Mouse (Mus musculus): ENCODE measurements around the gene Kdm5a. TPM values are rescaled to one million over a fixed set of nuclear protein-coding genes. Genes with fewer than 3 reads are reported as not detected.
A peak's percentile ranks its signal among the peaks of the same experiment; 100 is the strongest.

Kdm5a gene
- polyA plus RNA-seq, 1 experiment from 2014 or later, result 51.6 TPM

DNA sequence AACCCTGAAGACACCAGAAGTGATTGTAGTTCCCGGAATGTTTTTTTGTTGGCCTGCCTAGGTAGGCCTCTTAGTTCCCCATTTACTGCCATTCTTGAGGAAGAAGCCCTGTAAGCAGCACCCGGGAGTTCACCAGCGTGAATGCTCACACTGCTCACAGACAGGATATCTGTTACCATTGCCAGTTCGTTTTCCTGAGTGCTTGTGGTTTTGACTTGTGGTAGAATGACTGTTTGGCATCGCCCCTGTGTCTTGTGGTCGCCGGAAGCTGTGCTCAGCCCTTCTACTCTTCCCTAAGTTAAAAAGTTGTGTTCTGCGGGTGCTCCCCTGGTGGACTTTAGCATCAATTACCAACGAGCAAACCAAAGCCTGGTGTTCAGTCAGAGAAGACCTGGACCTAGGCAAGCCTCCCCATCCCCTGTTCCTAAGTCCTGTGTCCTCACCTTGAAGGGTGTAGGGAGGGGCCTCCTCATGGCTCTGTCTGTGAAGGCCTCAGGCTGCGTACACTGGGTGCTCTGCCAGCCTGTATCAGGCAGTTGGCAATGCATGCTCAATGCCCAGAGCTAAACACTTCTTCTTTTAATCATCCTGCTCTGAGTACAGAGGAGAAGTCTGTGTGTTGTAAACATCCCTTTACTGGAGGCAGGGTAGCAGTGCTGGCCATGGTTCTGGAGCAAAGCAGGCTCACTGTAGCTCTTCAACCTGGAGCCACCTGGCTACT lies 102.8 kb downstream of the Kdm5a start:
- DNase-seq (ENCODE audit: extremely low spot score, low spot score), result no peak
- Histone ChIP-seq H3K4me1 (peaks cover 25% of the 10 kb centered on the region), H3K9me3 (no peaks in the 10 kb centered on the region), H3K36me3 (replicated peaks) (no peaks in the 10 kb centered on the region), H3K27me3 (ENCODE audit: poor library complexity, severe bottlenecking) (peaks cover 46% of the 10 kb centered on the region), H3K27ac (no peak overlapping the region), H3K4me3 (no peak overlapping the region)
- 79% methylated on average over 10 of the region's 10 CpGs for WGBS

DNA sequence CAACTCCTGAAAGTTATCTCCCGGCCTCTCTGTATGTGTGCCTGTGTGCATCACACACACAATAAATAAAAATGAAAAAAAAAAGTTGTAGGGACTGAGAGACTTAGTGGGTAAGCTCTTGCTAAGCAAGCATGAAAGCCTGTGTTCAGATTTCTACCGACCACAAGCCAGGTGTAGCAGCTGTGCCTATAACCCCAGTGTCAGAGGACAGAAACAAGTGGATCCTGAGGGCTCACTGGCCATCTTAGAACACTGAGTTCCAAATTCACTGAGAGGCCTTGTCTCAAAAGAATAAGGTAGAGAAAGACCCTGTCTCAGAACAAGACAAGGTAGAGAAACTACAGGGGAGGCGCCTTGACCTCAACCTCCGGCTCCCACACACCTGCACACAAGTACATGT lies 104.3 kb downstream of the Kdm5a start:
- WGBS, result 91% methylated on average over 4 of the region's 4 CpGs
- no peak overlapping the region for H3K27ac ChIP-seq
- H3K4me3 ChIP-seq, result no peak overlapping the region
- no peaks in the 10 kb centered on the region for H3K36me3 ChIP-seq (replicated peaks)
- no peaks in the 10 kb centered on the region for H3K9me3 ChIP-seq
- peaks cover 31% of the 10 kb centered on the region for H3K27me3 ChIP-seq (ENCODE audit: poor library complexity, severe bottlenecking)
- no peak for DNase-seq (ENCODE audit: extremely low spot score, low spot score)
- H3K4me1 ChIP-seq, result peaks cover 36% of the 10 kb centered on the region

- peaks cover 21% of the 10 kb centered on the region for H3K27me3 ChIP-seq (ENCODE audit: poor library complexity, severe bottlenecking)
- H3K9me3 ChIP-seq, result no peaks in the 10 kb centered on the region
- no peak for DNase-seq (ENCODE audit: extremely low spot score, low spot score)
- H3K36me3 ChIP-seq (replicated peaks), result no peaks in the 10 kb centered on the region
- H3K4me1 ChIP-seq, result peaks cover 35% of the 10 kb centered on the region
- H3K4me3 ChIP-seq, result no peak overlapping the region
- 68% methylated on average over 3 of the region's 3 CpGs for WGBS
- H3K27ac ChIP-seq, result no peak overlapping the region
Measured at GRCm38 (mm10) chr6:120469268-120469667, 105.3 kb downstream of the Kdm5a start.

- Histone ChIP-seq H3K27me3 (ENCODE audit: poor library complexity, severe bottlenecking) (peaks cover 16% of the 10 kb centered on the region), H3K4me1 (peaks cover 31% of the 10 kb centered on the region), H3K27ac (no peak overlapping the region), H3K9me3 (no peaks in the 10 kb centered on the region), H3K36me3 (replicated peaks) (no peaks in the 10 kb centered on the region), H3K4me3 (no peak overlapping the region)
- no peak for DNase-seq (ENCODE audit: extremely low spot score, low spot score)
Measured at GRCm38 (mm10) chr6:120469770-120470169, 105.8 kb downstream of the Kdm5a start.

GRCm38 (mm10) chr6:120470666-120471065 lies 106.7 kb downstream of the Kdm5a start:
- 93% methylated on average over 1 of the region's 1 CpGs for WGBS
- H3K4me3 ChIP-seq, result no peak overlapping the region
- H3K9me3 ChIP-seq, result no peaks in the 10 kb centered on the region
- H3K4me1 ChIP-seq, result peaks cover 31% of the 10 kb centered on the region
- no peaks in the 10 kb centered on the region for H3K36me3 ChIP-seq (replicated peaks)
- no peak for DNase-seq (ENCODE audit: extremely low spot score, low spot score)
- peaks cover 7% of the 10 kb centered on the region for H3K27me3 ChIP-seq (ENCODE audit: poor library complexity, severe bottlenecking)
- H3K27ac ChIP-seq, result no peak overlapping the region

DNA sequence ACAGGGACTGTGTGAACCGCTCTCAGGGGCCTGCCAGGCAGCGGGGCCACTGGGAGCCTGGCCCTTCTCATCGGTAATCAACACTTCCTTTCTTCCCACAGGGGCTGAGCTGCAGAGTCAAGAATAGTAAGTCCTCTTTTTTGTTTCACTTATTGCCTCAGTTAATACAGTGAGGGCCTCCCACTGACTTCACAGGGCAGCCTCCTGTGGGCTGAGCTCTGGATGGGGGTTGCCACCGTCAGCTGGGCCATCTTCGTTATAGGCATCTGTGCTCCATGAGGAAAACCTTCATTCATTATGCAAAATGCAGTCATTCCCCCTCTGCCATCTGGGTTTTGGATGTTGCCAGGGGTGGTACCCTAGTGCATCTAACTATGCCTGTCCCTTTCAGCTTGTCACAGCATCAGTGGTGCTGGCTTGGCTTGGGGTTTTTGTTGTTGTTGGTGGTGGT lies 108.1 kb downstream of the Kdm5a start:
- Histone ChIP-seq H3K9me3 (no peaks in the 10 kb centered on the region), H3K4me3 (peak overlapping the region; percentile 26), H3K4me1 (peaks cover 31% of the 10 kb centered on the region), H3K27me3 (ENCODE audit: poor library complexity, severe bottlenecking) (peaks cover 3% of the 10 kb centered on the region), H3K27ac (peak overlapping the region; percentile 84), H3K36me3 (replicated peaks) (no peaks in the 10 kb centered on the region)
- WGBS, result 6% methylated on average over 5 of the region's 5 CpGs
- no peak for DNase-seq (ENCODE audit: extremely low spot score, low spot score)

DNA sequence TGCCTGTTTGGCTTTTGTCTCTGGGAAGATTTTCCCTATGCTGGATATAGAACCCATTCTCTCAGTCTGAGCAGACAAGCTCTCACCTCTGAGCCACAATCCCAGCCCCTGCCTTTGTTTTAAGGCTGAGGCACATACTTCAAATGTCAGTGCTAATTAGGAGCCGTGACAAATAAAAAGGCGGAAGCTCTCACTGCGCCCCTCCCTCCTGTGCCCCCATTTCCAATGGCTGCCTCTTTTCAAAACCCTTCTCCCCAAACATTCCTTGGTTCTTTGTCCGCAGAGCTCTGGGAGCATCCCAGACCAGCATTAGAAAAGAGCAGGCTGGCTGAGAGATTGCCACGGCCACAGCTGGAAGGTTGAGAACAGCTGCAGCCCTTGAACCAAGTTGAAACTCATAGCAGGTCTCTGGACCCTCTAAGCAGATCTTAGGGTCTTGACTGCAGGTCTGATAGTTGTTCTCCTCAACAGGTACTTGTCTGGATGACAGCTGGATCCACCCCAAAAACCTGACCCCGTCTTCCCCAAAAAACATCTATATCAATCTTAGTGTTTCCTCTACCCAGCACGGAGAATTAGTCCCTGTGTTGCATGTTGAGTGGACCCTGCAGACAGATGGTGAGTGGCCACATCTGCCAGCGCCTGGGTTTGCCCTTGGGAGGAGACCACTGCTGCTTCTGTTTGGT lies 108.7 kb downstream of the Kdm5a start:
- peak; percentile 37 for DNase-seq (ENCODE audit: extremely low spot score, low spot score)

GRCm38 (mm10) chr6:120473427-120473826 lies 109.5 kb downstream of the Kdm5a start:
- Histone ChIP-seq H3K36me3 (replicated peaks) (no peaks in the 10 kb centered on the region), H3K27ac (peak overlapping the region; percentile 84), H3K4me1 (peaks cover 31% of the 10 kb centered on the region), H3K9me3 (no peaks in the 10 kb centered on the region), H3K27me3 (ENCODE audit: poor library complexity, severe bottlenecking) (no peaks in the 10 kb centered on the region), H3K4me3 (no peak overlapping the region)
- 53% methylated on average over 5 of the region's 5 CpGs for WGBS
- no peak for DNase-seq (ENCODE audit: extremely low spot score, low spot score)

More for the DNA sequence above, 108.7 kb downstream of the Kdm5a start:
- WGBS, result 22% methylated on average over 8 of the region's 8 CpGs
- H3K4me3 ChIP-seq, result peak overlapping the region; percentile 26
- H3K9me3 ChIP-seq, result no peaks in the 10 kb centered on the region
- peaks cover 31% of the 10 kb centered on the region for H3K4me1 ChIP-seq
- peak overlapping the region; percentile 84 for H3K27ac ChIP-seq
- H3K36me3 ChIP-seq (replicated peaks), result no peaks in the 10 kb centered on the region
- no peaks in the 10 kb centered on the region for H3K27me3 ChIP-seq (ENCODE audit: poor library complexity, severe bottlenecking)

- DNase-seq (ENCODE audit: extremely low spot score, low spot score), result no peak
- no peak overlapping the region for H3K4me3 ChIP-seq
- H3K9me3 ChIP-seq, result no peaks in the 10 kb centered on the region
- WGBS, result 88% methylated on average over 8 of the region's 8 CpGs
- H3K27ac ChIP-seq, result no peak overlapping the region
- H3K27me3 ChIP-seq (ENCODE audit: poor library complexity, severe bottlenecking), result no peaks in the 10 kb centered on the region
- peaks cover 31% of the 10 kb centered on the region for H3K4me1 ChIP-seq
- H3K36me3 ChIP-seq (replicated peaks), result no peaks in the 10 kb centered on the region
Measured at GRCm38 (mm10) chr6:120475288-120475687, 111.4 kb downstream of the Kdm5a start.

DNA sequence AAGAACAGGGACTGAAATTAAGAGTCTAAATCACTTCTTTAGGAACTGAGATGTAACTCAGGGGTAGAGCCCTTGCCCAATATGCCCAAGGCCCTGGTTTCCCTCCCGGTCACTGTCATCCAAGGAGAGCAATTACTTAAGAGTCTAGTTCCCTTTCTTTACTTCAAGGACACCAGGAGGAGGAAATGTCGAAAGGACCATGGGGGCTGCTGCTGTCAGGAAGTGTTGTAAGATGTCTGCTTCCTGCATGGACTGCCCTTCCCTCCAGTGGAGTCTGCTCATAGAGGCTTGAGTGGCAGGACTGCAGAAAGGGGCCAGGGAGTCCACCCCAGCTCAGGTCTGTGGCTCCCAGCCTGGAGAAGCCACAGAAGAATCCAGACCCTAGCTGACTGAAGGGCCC lies 115.4 kb downstream of the Kdm5a start:
- Histone ChIP-seq H3K9me3 (no peaks in the 10 kb centered on the region), H3K27me3 (ENCODE audit: poor library complexity, severe bottlenecking) (no peaks in the 10 kb centered on the region), H3K27ac (no peak overlapping the region), H3K36me3 (replicated peaks) (peaks cover 11% of the 10 kb centered on the region), H3K4me1 (peaks cover 13% of the 10 kb centered on the region; the same call in 1 of the 2 replicates), H3K4me3 (no peak overlapping the region)
- WGBS, result 90% methylated on average over 2 of the region's 2 CpGs
- no peak for DNase-seq (ENCODE audit: extremely low spot score, low spot score)

DNA sequence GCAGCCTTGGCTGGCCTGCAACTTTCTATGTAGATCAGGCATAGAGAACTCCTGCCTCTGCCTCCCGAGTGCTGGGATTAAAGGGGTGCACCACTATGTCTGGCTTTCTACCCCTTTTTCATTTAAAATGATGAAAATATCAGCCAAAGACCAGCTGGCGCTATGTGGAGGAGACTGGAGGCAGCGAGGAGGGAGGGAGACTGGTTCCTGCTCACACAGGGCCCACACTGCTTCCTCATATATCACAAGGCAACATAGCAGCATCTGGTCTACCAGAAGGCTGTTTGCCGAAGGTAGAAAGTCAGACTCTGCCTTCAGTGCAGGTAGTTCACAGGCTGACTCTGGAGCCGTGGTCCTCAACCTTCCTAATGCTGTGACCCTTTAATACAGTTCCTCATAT lies 116.4 kb downstream of the Kdm5a start:
- 94% methylated on average over 5 of the region's 5 CpGs for WGBS

DNA sequence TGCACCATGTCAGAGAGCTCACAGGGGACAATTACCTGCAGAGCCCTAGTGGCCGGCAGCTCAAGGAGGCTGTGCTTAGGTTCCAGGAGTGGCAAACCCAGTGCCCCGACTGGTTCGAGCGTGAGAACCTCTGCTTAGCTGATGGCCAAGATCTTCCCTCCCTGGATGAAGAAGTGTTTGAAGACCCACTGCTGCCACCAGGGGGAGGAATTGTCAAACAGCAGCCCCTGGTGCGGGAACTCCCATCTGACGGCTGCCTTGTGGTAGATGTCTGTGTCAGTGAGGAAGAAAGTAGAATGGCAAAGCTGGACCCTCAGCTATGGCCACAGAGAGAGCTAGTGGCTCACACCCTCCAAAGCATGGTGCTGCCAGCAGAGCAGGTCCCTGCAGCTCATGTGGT lies 117.6 kb downstream of the Kdm5a start:
- H3K4me3 ChIP-seq, result no peak overlapping the region
- H3K27me3 ChIP-seq (ENCODE audit: poor library complexity, severe bottlenecking), result no peaks in the 10 kb centered on the region
- DNase-seq (ENCODE audit: extremely low spot score, low spot score), result no peak
- WGBS, result 93% methylated on average over 6 of the region's 6 CpGs
- no peaks in the 10 kb centered on the region for H3K9me3 ChIP-seq
- H3K4me1 ChIP-seq, result peaks cover 13% of the 10 kb centered on the region; the same call in 1 of the 2 replicates
- H3K27ac ChIP-seq, result no peak overlapping the region
- peaks cover 11% of the 10 kb centered on the region for H3K36me3 ChIP-seq (replicated peaks)

More for the DNA sequence above, 116.4 kb downstream of the Kdm5a start:
- DNase-seq (ENCODE audit: extremely low spot score, low spot score), result no peak
- Histone ChIP-seq H3K36me3 (replicated peaks) (peaks cover 11% of the 10 kb centered on the region), H3K27me3 (ENCODE audit: poor library complexity, severe bottlenecking) (no peaks in the 10 kb centered on the region), H3K9me3 (no peaks in the 10 kb centered on the region), H3K27ac (no peak overlapping the region), H3K4me1 (peaks cover 13% of the 10 kb centered on the region; the same call in 1 of the 2 replicates), H3K4me3 (no peak overlapping the region)

DNA sequence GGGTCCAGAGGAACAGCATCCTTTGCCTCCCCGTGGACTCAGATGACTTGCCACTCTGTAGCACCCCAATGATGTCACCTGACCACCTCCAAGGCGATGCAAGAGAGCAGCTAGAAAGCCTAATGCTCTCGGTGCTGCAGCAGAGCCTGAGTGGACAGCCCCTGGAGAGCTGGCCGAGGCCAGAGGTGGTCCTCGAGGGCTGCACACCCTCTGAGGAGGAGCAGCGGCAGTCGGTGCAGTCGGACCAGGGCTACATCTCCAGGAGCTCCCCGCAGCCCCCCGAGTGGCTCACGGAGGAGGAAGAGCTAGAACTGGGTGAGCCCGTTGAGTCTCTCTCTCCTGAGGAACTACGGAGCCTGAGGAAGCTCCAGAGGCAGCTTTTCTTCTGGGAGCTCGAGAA lies 118.1 kb downstream of the Kdm5a start:
- DNase-seq (ENCODE audit: extremely low spot score, low spot score), result no peak
- H3K27me3 ChIP-seq (ENCODE audit: poor library complexity, severe bottlenecking), result no peaks in the 10 kb centered on the region
- H3K4me1 ChIP-seq, result peaks cover 13% of the 10 kb centered on the region; the same call in 1 of the 2 replicates
- H3K9me3 ChIP-seq, result no peaks in the 10 kb centered on the region
- H3K36me3 ChIP-seq (replicated peaks), result peaks cover 11% of the 10 kb centered on the region
- 93% methylated on average over 14 of the region's 14 CpGs for WGBS
- H3K4me3 ChIP-seq, result no peak overlapping the region
- H3K27ac ChIP-seq, result no peak overlapping the region
